Mouse (Mus musculus) macrophage (primary cell): ENCODE data around the gene Gm6803. TPM values are rescaled to one million over a fixed set of nuclear protein-coding genes. Genes with fewer than 3 reads are reported as not detected.
"Not testable (repeated sequence)": the region's sequence is repeated elsewhere in the genome, so short reads cannot be mapped to it uniquely, and the experiment has no call there.

Experiments
- H3K27ac ChIP-seq: fragments of 350-480 bp; formaldehyde crosslinking; 2 replicates; pipeline ENCODE4 v1.9.0; 2021
- H3K36me3 ChIP-seq: fragments of 350-480 bp; formaldehyde crosslinking; 2 replicates; pipeline ENCODE4 v1.9.0; 2021; ENCODE audit errors: inconsistent target
- H3K4me3 ChIP-seq: fragments of 350-480 bp; formaldehyde crosslinking; 2 replicates; pipeline ENCODE4 v1.9.0; 2021; ENCODE audit errors: inconsistent target
- H3K79me2 ChIP-seq: fragments of 350-480 bp; formaldehyde crosslinking; 2 replicates; pipeline ENCODE4 v1.9.0; 2021; ENCODE audit errors: inconsistent target
- WGBS: methylation state at CpG from one replicate; pipeline ENCODE4 v1.1.7; 2026; ENCODE audit warnings: inconsistent platforms; ENCODE audit not compliant: missing documents; 5-methylcytosine and 5-hydroxymethylcytosine counted together
- polyA plus RNA-seq: library from polyadenylated mRNA; stranded (reverse); fragments of 250-400 nt; gene quantifications from 3 replicates; pipeline ENCODE4 v1.2.4, GENCODE M21; 2018; ENCODE audit warnings: inconsistent platforms
- total RNA-seq, 78 experiments: library from RNA; depleted of rRNA; stranded (reverse); fragments of 250-400 nt; gene quantifications; 1 replicate in 9 of 78; 2 replicates in 24 of 78; 3 replicates in 43 of 78; 4 replicates in 2 of 78; pipeline ENCODE4 v1.2.4; 2018; ENCODE audit warnings: inconsistent platforms in 56 of 78

The Gm6803 gene
- total RNA-seq (2018; cell fraction: chromatin; rRNA removed): not detected
- total RNA-seq (2018; cell fraction: cytosol; rRNA removed): not detected
- total RNA-seq (2018; cell fraction: nucleus; rRNA removed): not detected
- not detected in 3 replicates for polyA plus RNA-seq

GRCm38 (mm10) chr12:88018671-88019070 lies at the start of gene Gm6803:
Gm6803 (minus strand) TSS chr12:88018771.
- not testable (repeated sequence) for H3K36me3 ChIP-seq, H3K79me2 ChIP-seq, H3K27ac ChIP-seq, H3K4me3 ChIP-seq
- 64% methylated on average over 1 of the region's 2 CpGs for WGBS

- not testable (repeated sequence) for H3K36me3 ChIP-seq, H3K79me2 ChIP-seq, H3K4me3 ChIP-seq, H3K27ac ChIP-seq
- WGBS: 64% methylated on average over 1 of the region's 1 CpGs
Observed at GRCm38 (mm10) chr12:88045226-88045625, 26.7 kb upstream of the Gm6803 start.

- not testable (repeated sequence) for H3K4me3 ChIP-seq, H3K27ac ChIP-seq, H3K79me2 ChIP-seq, H3K36me3 ChIP-seq
- 100% methylated on average over 1 of the region's 1 CpGs for WGBS
Observed at GRCm38 (mm10) chr12:88039703-88040102, 21.1 kb upstream of the Gm6803 start.

GRCm38 (mm10) chr12:88039062-88039461 lies 20.5 kb upstream of the Gm6803 start:
- not testable (repeated sequence) for H3K79me2 ChIP-seq, H3K36me3 ChIP-seq, H3K27ac ChIP-seq

GRCm38 (mm10) chr12:88032250-88032649 lies 13.7 kb upstream of the Gm6803 start:
- not testable (repeated sequence) for H3K27ac ChIP-seq, H3K79me2 ChIP-seq, H3K4me3 ChIP-seq, H3K36me3 ChIP-seq
- 94% methylated on average over 5 of the region's 5 CpGs for WGBS

More at GRCm38 (mm10) chr12:88039062-88039461, 20.5 kb upstream of the Gm6803 start:
- H3K4me3 ChIP-seq: not testable (repeated sequence)

- H3K27ac ChIP-seq, H3K79me2 ChIP-seq, H3K36me3 ChIP-seq, H3K4me3 ChIP-seq: not testable (repeated sequence)
- whole genome bisulfite sequencing: no CpG with 5 or more reads among the region's 1 CpGs
Observed at GRCm38 (mm10) chr12:88026704-88027103, 8.1 kb upstream of the Gm6803 start, which contains the start of gene Gm2056. Gm2056 (plus strand) TSS chr12:88027004.

- no CpG with 5 or more reads among the region's 1 CpGs for WGBS
- H3K36me3 ChIP-seq, H3K27ac ChIP-seq, H3K4me3 ChIP-seq, H3K79me2 ChIP-seq: not testable (repeated sequence)
Observed at GRCm38 (mm10) chr12:88011548-88011947, 7.0 kb downstream of the Gm6803 start, which contains the start of gene Gm2075. Gm2075 (plus strand) TSS chr12:88011848.

- 78% methylated on average over 2 of the region's 3 CpGs for WGBS
- H3K79me2 ChIP-seq, H3K4me3 ChIP-seq, H3K36me3 ChIP-seq, H3K27ac ChIP-seq: not testable (repeated sequence)
Observed at GRCm38 (mm10) chr12:88004118-88004517, 14.5 kb downstream of the Gm6803 start.

GRCm38 (mm10) chr12:87984000-87984399 lies 34.6 kb downstream of the Gm6803 start:
- H3K27ac ChIP-seq, H3K36me3 ChIP-seq, H3K79me2 ChIP-seq, H3K4me3 ChIP-seq: not testable (repeated sequence)

Other genes starting within 250 kb of the Gm6803 start
- gene Gm21319, start 243.0 kb downstream of the Gm6803 start, polyA plus RNA-seq: not detected in 3 replicates
- gene Gm21936, start 223.3 kb downstream of the Gm6803 start, polyA plus RNA-seq: not detected in 3 replicates
- gene BB287469, start 202.2 kb downstream of the Gm6803 start, polyA plus RNA-seq: not detected in 3 replicates
- not detected in 3 replicates for gene Gm2001, start 176.4 kb downstream of the Gm6803 start, polyA plus RNA-seq
- gene Gm2016, start 144.7 kb downstream of the Gm6803 start, polyA plus RNA-seq: not detected in 3 replicates
- not detected in 3 replicates for gene Gm2022, start 123.4 kb downstream of the Gm6803 start, polyA plus RNA-seq
- gene Gm2035, start 98.9 kb downstream of the Gm6803 start, polyA plus RNA-seq: not detected in 3 replicates
- gene Gm2042, start 64.7 kb downstream of the Gm6803 start, polyA plus RNA-seq: not detected in 3 replicates
- gene Gm2075, start 6.9 kb downstream of the Gm6803 start, polyA plus RNA-seq: not detected in 3 replicates
- gene Gm2056, start 8.2 kb upstream of the Gm6803 start, polyA plus RNA-seq: not detected in 3 replicates
- gene Gm16368, start 64.9 kb upstream of the Gm6803 start, polyA plus RNA-seq: not detected in 3 replicates
- not detected in 3 replicates for gene Gm10436, start 163.3 kb upstream of the Gm6803 start, polyA plus RNA-seq
- gene Gm8332, start 231.3 kb upstream of the Gm6803 start, polyA plus RNA-seq: not detected in 3 replicates